22 mouse cellular contexts compared by ENCODE assay signal in the genomic region with DNA sequence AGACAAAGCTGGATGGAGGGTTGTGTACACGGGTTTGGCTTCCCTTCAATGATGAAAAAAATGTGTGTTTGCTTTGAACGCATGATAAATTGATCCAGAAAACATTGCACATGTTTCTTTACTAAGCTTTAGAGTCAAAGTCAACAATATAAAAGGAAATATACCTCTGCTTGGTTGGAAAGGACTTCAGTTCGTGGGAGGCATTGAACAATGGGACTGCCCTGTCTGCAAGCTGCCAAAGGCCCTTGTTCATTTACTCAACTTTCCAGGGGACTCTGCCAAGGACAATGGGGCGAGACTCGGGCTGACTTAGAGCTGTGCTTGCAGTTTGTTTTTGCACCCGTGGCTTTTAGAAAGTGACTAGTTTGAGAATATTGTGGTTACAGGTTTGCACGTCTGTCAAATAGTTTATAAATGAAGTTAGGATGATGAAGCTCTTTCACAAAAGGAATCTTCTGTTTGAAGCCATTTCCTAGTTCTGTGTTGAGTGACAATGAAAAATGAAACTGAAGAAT.
DNase-seq lines count a peak whose midpoint lies in the region; TF ChIP-seq lines count a peak whose summit lies in the region.
"Had no signal": no experiment of that assay in that cellular context is flagged by ENCODE, and none has a peak within 500 bp of the region (broad histone marks: within the 10 kb centered on the region; RNA-seq: fewer than 3 reads in every experiment).

No protein-coding gene starts in this region.

- peak overlapping the region; percentile 22 for H3K4me2 ChIP-seq in myocyte (ENCODE audit: low read depth)
- H3K4me2 ChIP-seq: embryonic facial prominence, embryonic 13.5 days; forebrain, embryonic 15.5 days; heart, embryonic 13.5 days; hindbrain, embryonic 14.5 days had no signal

- H3K79me2 ChIP-seq in myocyte (ENCODE audit: control insufficient read depth, insufficient read depth) = no peaks in the 10 kb centered on the region

- no peaks in the 10 kb centered on the region for H3K27me3 ChIP-seq in myocyte (ENCODE audit: control insufficient read depth, insufficient read depth, insufficient read length)
- H3K27me3 ChIP-seq: embryonic facial prominence, embryonic 13.5 days; forebrain, embryonic 15.5 days; heart, embryonic 13.5 days had no signal

- H3ac ChIP-seq in myocyte (ENCODE audit: control insufficient read depth, insufficient read length) = no peak overlapping the region

- DNase-seq in adrenal gland, postnatal 14 days = peak; percentile 34
- DNase-seq in adrenal gland, adult 8-10 months = no peak
- peak; percentile 51 for DNase-seq in Muller cell, postnatal 12 days (ENCODE audit: inconsistent ontology term)
- DNase-seq in fat pad, adult 2 months (ENCODE audit: extremely low read depth, low read depth, low spot score) = peak; percentile 62
- no peak for DNase-seq in kidney, adult 8-10 months
- DNase-seq: cerebellum, adult 11-12 months; cerebellum, adult 8-10 months; cerebellum, postnatal 10 days; cerebellum, postnatal 36 days; embryo, embryonic 11 days; gastrocnemius, postnatal 25 days; heart, adult 2 months; heart, postnatal 14 days; heart, postnatal 4 days had no signal

- no peak for TF ChIP-seq POLR2A in myocyte (IDR thresholded peaks at IDR 0.05; ENCODE audit: insufficient read length, low read depth)

- no peaks in the 10 kb centered on the region for H3K36me3 ChIP-seq in myocyte (ENCODE audit: control insufficient read depth, insufficient read depth)
- H3K36me3 ChIP-seq: embryonic facial prominence, embryonic 10.5 days; embryonic facial prominence, embryonic 13.5 days; forebrain, embryonic 15.5 days; heart, embryonic 10.5 days; heart, embryonic 13.5 days had no signal

- no peak overlapping the region for H3K4me3 ChIP-seq in myocyte
- H3K4me3 ChIP-seq: embryonic facial prominence, embryonic 10.5 days; embryonic facial prominence, embryonic 13.5 days; erythroblast, embryonic 14.5 days; forebrain, embryonic 15.5 days; heart, adult 2 months; heart, embryonic 10.5 days; heart, embryonic 13.5 days had no signal

TF ChIP-seq in myocyte, 11 proteins besides CTCF, POLR2A, EP300 and RAD21:
- no peak for TF ChIP-seq POLR2AphosphoS2 (IDR thresholded peaks at IDR 0.05; ENCODE audit: insufficient read length, low read depth)
- no peak for TF ChIP-seq E2F4 (IDR thresholded peaks at IDR 0.05; ENCODE audit: insufficient read depth)
- no peak for TF ChIP-seq REST (IDR thresholded peaks at IDR 0.05; ENCODE audit: insufficient read depth, insufficient read length)
- TF ChIP-seq CEBPB (IDR thresholded peaks at IDR 0.05; ENCODE audit: insufficient read depth, poor library complexity, severe bottlenecking) = no peak
- no peak for TF ChIP-seq MYOD1 (IDR thresholded peaks at IDR 0.05; ENCODE audit: control insufficient read depth in 1 of 3, insufficient read length in 2 of 3, low read depth in 2 of 3)
- no peak for TF ChIP-seq MAX (IDR thresholded peaks at IDR 0.05; ENCODE audit: low read depth)
- TF ChIP-seq SRF (IDR thresholded peaks at IDR 0.05; ENCODE audit: control insufficient read depth, insufficient read length, low read depth) = no peak
- TF ChIP-seq USF1 (IDR thresholded peaks at IDR 0.05; ENCODE audit: low read depth) = no peak
- no peak for TF ChIP-seq TCF12 (IDR thresholded peaks at IDR 0.05; ENCODE audit: insufficient read depth, poor library complexity, severe bottlenecking)
- TF ChIP-seq MYOG (IDR thresholded peaks at IDR 0.05; ENCODE audit: control insufficient read depth in 1 of 3, insufficient read depth in 1 of 3, insufficient read length in 2 of 3, low read depth in 2 of 3) = no peak
- TF ChIP-seq TCF3 (IDR thresholded peaks at IDR 0.05; ENCODE audit: insufficient read length, low read depth) = no peak
TF ChIP-seq in myocyte: peak in this region for 0.

Comparison
In these comparisons a context has a peak if more than half of its experiments do, and no peak if none do; other contexts are left out.
1. DNase-seq: peak in adrenal gland, postnatal 14 days (single experiment), Muller cell, postnatal 12 days (single experiment) and fat pad, adult 2 months (single experiment); none in adrenal gland, adult 8-10 months (single experiment) and kidney, adult 8-10 months (0 of 2).